Mouse (Mus musculus): Measurements from ENCODE around the gene Pak4. TPM values are rescaled to one million over a fixed set of nuclear protein-coding genes. Genes with fewer than 3 reads are reported as not detected.
A peak's percentile ranks its signal among the peaks of the same experiment; 100 is the strongest.
"Not testable (repeated sequence)": the region's sequence is repeated elsewhere in the genome, so short reads cannot be mapped to it uniquely, and the experiment has no call there.

Pak4 gene
- polyA plus RNA-seq, 1 experiment from 2014 or later, result 34.3 TPM

DNA sequence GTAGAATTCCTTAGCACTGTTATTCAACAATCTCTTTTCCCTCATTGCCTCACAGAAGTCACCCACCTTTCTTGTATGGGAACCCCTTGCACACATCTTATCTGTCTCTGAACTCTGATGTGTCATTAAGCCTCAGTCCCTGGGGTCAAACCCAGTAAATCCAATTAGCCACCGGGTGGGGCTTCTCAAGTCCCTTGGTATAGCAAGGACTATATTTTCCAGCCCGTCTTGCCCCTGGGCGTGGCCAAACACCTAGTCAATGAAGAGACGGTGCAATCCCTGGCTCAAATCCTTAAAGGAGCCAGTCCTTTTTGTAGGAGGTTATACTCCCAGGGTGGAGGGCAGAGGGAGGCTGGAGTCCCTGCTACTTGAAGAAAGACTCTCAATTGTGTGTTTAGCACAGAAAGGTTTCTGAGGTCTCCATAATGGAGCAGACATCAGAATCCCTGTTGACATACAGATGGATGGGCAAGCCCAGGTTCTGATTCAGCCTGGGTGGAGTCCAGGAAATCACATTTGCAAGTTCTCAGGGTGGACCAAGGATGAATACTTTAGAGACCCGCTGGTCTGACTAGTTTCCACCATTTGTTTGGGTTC, 41.9 kb downstream of the Pak4 start:
- H3K9ac ChIP-seq, result no peak overlapping the region
- WGBS, result 25% methylated on average over 5 of the region's 5 CpGs
- no peak for ATAC-seq (ENCODE audit: low FRiP score)
- no peak overlapping the region for H3K4me2 ChIP-seq (replicated peaks)
- no peak overlapping the region for H3K4me3 ChIP-seq
- peaks cover 27% of the 10 kb centered on the region for H3K36me3 ChIP-seq
- no peak overlapping the region; the same call in 1 of the 2 replicates for H3K27ac ChIP-seq
- H3K27me3 ChIP-seq, result no peaks in the 10 kb centered on the region
- peaks cover 4% of the 10 kb centered on the region; the same call in 1 of the 2 replicates for H3K9me3 ChIP-seq (replicated peaks)
- 0 out of 2 replicates have a peak, but pooled peaks cover 2% of the 10 kb centered on the region for H3K4me1 ChIP-seq

DNA sequence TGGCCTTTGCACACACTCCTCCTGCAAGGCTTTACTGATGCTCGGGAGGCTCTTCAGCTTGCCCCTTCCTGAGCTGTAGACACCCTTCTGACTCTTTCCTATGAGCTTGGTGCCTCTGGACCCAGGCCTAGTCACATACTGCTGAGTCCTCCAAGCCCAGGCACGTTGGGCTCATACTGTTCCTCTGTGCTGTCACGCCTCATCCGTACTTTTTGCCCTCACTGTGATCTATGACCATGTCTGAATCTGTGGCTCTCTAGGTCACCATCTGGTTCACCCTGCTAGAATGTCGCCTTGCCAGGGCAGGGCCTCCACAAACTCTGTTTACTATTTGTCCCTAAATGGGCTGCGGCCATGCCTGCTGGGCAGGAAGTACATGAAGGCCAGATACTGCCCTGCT, 44.9 kb downstream of the Pak4 start:
- Histone ChIP-seq H3K9ac (no peak overlapping the region), H3K4me3 (no peak overlapping the region), H3K36me3 (no peaks in the 10 kb centered on the region), H3K9me3 (replicated peaks) (peaks cover 4% of the 10 kb centered on the region; the same call in 1 of the 2 replicates), H3K27ac (no peak overlapping the region), H3K4me1 (no peaks in the 10 kb centered on the region), H3K27me3 (peaks cover 6% of the 10 kb centered on the region; the same call in 1 of the 2 replicates), H3K4me2 (replicated peaks) (no peak overlapping the region)
- no peak for ATAC-seq (ENCODE audit: low FRiP score)
- 92% methylated on average over 6 of the region's 6 CpGs for WGBS

DNA sequence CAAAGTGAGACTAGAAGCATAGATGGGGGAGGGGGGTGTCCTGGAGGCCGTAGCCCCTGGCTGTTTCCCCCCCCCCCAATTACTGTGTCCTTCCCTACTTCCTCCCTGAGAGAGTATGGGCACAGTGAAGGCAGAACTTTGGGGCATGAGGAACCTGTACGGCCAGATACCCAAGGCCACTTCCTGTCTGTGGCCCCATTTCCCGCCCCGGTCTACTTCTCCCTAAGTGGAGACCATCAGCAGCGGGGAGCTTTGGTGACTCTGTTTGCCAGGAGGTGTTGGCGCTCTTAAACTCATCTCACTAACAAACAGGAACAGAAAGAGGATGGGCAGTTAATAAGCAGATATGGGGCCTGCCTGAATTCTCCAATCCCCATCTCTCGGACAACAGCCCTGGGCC, 50.4 kb downstream of the Pak4 start:
- Histone ChIP-seq H3K36me3 (no peaks in the 10 kb centered on the region), H3K4me3 (no peak overlapping the region), H3K27me3 (peaks cover 52% of the 10 kb centered on the region), H3K4me2 (replicated peaks) (no peak overlapping the region), H3K27ac (no peak overlapping the region), H3K9ac (no peak overlapping the region), H3K4me1 (peaks cover 23% of the 10 kb centered on the region), H3K9me3 (replicated peaks) (peaks cover 4% of the 10 kb centered on the region; the same call in 1 of the 2 replicates)
- ATAC-seq (ENCODE audit: low FRiP score), result no peak
- 75% methylated on average over 7 of the region's 7 CpGs for WGBS

DNA sequence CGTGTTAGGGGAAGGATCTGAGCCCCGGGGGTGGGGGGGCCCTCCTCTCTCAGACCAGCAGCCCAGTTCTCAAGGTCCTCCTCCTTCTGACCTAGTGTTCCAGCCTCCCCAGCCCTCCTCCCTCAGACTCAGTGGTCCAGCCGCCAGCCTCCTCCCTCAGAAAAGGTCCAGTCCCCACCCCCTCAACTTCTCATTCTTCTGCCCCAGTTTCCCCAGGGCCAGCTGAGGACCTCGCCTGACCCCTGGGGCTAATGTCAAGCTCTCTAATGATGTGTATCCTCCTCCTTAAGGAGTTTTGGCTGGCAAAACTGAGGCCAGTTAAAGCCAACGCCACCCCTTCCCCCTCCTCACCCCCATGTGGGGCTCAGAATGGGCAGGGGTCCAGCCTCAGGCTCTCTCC, 50.8 kb downstream of the Pak4 start, which contains the start of gene Nccrp1:
TSS of gene Nccrp1 (minus strand) at position 101 of the 400 bp plus-strand sequence.
- Histone ChIP-seq H3K27ac (no peak within 1 kb of the TSS), H3K4me1 (peaks cover 23% of the 10 kb centered on the region)

DNA sequence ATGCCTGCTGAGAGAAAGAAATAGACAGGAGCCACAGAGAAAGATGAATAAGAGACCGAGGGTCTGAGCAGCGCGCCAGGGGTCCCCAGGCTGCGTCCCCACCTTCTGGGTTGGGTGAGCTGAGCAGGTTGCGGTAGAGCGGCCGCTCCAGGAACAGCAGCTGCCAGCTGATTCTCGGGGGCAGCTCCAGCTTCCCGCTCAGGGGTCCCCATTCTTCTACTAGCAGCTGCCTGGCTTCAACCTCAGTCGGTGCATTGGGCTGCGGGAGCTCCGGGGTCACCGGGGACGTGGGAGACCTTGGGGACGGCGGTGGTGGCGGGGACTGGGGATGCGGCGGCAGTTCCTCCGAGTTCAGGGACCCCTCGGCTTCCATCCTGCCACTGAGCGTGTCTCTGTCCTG, 51.3 kb downstream of the Pak4 start:
- H3K27ac ChIP-seq, result no peak overlapping the region
- H3K4me1 ChIP-seq, result peaks cover 23% of the 10 kb centered on the region
- H3K9ac ChIP-seq, result peak overlapping the region; percentile 39; the same call in 1 of the 2 replicates
- 1% methylated on average over 22 of the region's 22 CpGs for WGBS
- H3K36me3 ChIP-seq, result no peaks in the 10 kb centered on the region
- ATAC-seq (ENCODE audit: low FRiP score), result no peak
- peak overlapping the region; percentile 51 for H3K4me2 ChIP-seq (replicated peaks)
- peaks cover 52% of the 10 kb centered on the region for H3K27me3 ChIP-seq
- no peaks in the 10 kb centered on the region for H3K9me3 ChIP-seq (replicated peaks)
- H3K4me3 ChIP-seq, result peak overlapping the region; percentile 29

More for the DNA sequence above, 50.8 kb downstream of the Pak4 start, which contains the start of gene Nccrp1:
- peak within 1 kb of the TSS; percentile 51 for H3K4me2 ChIP-seq (replicated peaks)
- ATAC-seq (ENCODE audit: low FRiP score), result no peak
- 3% methylated on average over 5 of the region's 5 CpGs for WGBS
- H3K36me3 ChIP-seq, result no peaks in the 10 kb centered on the region
- peak within 1 kb of the TSS; percentile 39; the same call in 1 of the 2 replicates for H3K9ac ChIP-seq
- H3K4me3 ChIP-seq, result peak within 1 kb of the TSS; percentile 29
- 0 out of 2 replicates have a peak, but pooled peaks cover 3% of the 10 kb centered on the region for H3K9me3 ChIP-seq (replicated peaks)
- peaks cover 52% of the 10 kb centered on the region for H3K27me3 ChIP-seq

DNA sequence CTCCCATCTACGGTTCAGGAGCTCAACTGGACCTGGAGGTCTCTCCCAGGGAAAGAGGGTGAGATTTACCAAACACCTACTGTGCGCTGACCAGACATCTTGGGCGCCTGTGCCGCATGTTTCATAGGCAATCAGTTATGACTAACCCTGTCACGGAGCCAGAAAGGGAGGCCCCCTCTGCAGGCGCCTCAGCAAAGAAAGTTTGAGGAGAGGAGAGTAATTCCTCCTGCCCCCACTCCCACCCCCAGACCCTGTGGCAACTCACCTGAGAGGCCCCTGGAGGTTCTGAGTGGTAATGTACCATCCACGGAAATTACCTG, 52.1 kb downstream of the Pak4 start:
- Histone ChIP-seq H3K27ac (no peak overlapping the region), H3K4me2 (replicated peaks) (no peak overlapping the region), H3K36me3 (no peaks in the 10 kb centered on the region), H3K4me3 (no peak overlapping the region), H3K27me3 (peaks cover 52% of the 10 kb centered on the region), H3K9ac (no peak overlapping the region), H3K4me1 (peaks cover 23% of the 10 kb centered on the region), H3K9me3 (replicated peaks) (no peaks in the 10 kb centered on the region)
- ATAC-seq (ENCODE audit: low FRiP score), result no peak
- WGBS, result 46% methylated on average over 7 of the region's 7 CpGs

DNA sequence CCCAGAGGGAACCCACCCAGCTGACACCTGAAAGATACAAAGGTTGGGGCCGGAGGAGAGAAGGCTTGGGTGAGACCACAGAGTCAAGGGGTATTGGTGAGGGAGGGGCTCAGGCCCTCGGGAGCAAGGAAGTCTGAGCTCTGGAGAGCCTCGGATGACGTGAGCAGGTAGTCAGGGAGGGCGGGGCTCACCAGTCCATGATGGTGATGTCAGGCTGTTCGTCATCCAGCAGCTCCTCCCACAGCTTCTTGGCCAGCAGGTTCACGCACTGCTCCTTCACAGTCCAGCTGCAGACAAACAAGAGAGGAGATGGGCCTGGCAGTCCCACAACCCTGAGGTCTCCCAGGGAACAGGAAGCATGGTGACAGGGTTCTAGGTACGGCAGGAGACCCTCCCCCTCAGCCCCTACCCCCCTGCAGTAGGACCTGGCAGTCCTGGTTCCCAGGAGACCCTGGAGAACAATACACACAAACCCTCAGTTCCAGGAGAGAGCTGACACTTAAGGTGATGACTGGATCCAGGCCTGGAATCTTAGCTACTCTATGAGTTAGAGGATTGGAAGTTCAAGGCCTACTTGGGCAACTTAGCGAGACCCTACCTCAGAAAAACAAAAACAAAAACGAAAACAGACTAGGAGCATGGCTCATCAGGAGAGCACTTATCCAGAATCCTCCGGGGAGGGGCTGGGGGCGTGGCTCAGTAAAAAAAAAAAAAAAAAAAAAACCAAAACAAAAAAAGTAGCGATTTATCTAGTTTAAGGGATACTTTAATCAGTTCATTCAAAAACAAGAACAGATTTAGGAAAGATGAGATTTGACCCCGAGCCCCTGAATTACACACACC, 52.7 kb downstream of the Pak4 start:
- Histone ChIP-seq H3K36me3 (no peaks in the 10 kb centered on the region), H3K4me1 (peaks cover 23% of the 10 kb centered on the region), H3K27me3 (peaks cover 52% of the 10 kb centered on the region), H3K9ac (no peak overlapping the region), H3K27ac (no peak overlapping the region), H3K9me3 (replicated peaks) (no peaks in the 10 kb centered on the region), H3K4me2 (replicated peaks) (no peak overlapping the region), H3K4me3 (no peak overlapping the region)
- 24% methylated on average over 14 of the region's 14 CpGs for WGBS
- 0 out of 2 replicates have a peak, but pooled peaks have one; percentile 7 for ATAC-seq (ENCODE audit: low FRiP score)

DNA sequence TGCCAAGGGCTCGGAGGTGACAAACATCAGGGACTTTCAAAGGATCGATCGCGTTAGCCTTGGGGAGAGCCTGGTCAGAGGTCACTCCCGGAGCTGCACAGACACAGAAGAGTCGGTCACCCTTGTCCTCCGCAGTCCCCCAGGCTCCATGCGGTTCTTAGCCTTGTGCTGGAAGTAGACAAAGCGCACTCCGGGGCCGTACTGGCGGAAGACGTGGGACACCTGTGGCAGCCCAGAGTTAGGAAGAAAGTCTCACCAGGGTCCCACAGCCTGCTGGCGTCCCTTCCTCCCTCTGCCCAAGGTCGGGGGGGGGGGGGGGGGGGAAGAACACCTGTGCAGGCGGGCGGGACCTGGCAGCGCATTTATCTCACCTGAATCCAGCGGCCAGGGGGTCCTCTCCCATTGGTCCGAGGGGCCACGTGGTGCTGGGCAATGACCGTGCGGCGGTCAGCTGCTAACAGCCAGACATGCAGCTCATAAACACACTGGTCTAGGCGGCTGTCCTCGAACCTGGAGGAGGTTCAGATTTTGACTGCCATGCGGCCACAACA, 53.9 kb downstream of the Pak4 start:
- Histone ChIP-seq H3K9ac (0 out of 2 replicates have a peak overlapping the region, but pooled peaks have one; percentile 32), H3K27me3 (peaks cover 52% of the 10 kb centered on the region), H3K4me3 (peak overlapping the region; percentile 15; the same call in 1 of the 2 replicates), H3K4me1 (peaks cover 23% of the 10 kb centered on the region), H3K4me2 (replicated peaks) (peak overlapping the region; percentile 51), H3K36me3 (no peaks in the 10 kb centered on the region), H3K9me3 (replicated peaks) (no peaks in the 10 kb centered on the region), H3K27ac (no peak overlapping the region)
- 0 out of 2 replicates have a peak, but pooled peaks have one; percentile 9 for ATAC-seq (ENCODE audit: low FRiP score)
- 5% methylated on average over 23 of the region's 27 CpGs for WGBS

DNA sequence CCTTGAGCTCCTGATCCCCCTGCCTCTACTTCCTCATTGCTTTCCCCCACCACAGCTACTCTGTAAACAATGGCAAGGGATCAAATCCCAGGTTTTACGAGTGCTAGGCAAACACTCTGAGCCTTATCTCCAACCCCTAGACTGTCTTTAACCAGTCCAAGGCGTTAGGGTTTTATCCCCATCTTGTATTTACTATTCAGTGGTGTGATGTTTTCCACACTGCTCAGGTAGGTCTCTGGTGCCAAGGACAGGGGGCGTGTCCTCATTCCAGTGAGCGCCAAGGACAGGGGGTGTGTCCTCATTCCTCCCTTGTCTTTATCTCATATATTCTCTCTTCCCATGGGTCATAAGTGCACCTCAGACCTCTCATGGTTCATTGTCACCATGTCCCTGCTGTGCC, 57.5 kb downstream of the Pak4 start, which contains the start of gene Sycn:
TSS of gene Sycn (plus strand) at position 360 of the 400 bp plus-strand sequence.
- no peaks in the 10 kb centered on the region for H3K9me3 ChIP-seq (replicated peaks)

DNA sequence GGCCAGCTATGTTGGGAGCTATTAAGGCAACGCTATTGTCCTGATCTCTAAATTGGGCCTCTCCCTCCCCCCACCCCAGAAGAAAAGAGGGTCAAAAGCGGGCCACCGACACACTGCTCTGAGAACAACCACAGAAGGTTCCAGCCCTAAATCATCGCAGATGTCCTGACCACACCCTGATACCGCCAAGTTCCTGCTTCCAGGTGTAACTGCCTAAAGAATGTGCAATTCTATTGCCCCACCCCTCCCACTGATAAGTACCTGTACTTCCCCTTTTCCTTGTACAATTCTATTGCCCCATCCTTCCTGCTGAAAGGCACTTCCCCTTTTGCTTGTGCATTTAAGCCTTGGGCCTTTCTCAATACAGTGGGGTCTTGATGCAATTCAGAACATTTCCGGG, 59.1 kb downstream of the Pak4 start:
- H3K9ac ChIP-seq; H3K4me1 ChIP-seq; ATAC-seq (ENCODE audit: low FRiP score); H3K36me3 ChIP-seq; H3K4me2 ChIP-seq (replicated peaks); H3K27me3 ChIP-seq; H3K27ac ChIP-seq; H3K4me3 ChIP-seq; H3K9me3 ChIP-seq (replicated peaks): not testable (repeated sequence)
- WGBS, result 95% methylated on average over 6 of the region's 6 CpGs

More for the DNA sequence above, 57.5 kb downstream of the Pak4 start, which contains the start of gene Sycn:
- Histone ChIP-seq H3K27me3 (peaks cover 22% of the 10 kb centered on the region), H3K36me3 (no peaks in the 10 kb centered on the region), H3K4me2 (replicated peaks) (no peak within 1 kb of the TSS), H3K27ac (no peak within 1 kb of the TSS), H3K4me3 (no peak within 1 kb of the TSS), H3K4me1 (peaks cover 9% of the 10 kb centered on the region), H3K9ac (no peak within 1 kb of the TSS)
- ATAC-seq (ENCODE audit: low FRiP score), result no peak
- 85% methylated on average over 4 of the region's 4 CpGs for WGBS

DNA sequence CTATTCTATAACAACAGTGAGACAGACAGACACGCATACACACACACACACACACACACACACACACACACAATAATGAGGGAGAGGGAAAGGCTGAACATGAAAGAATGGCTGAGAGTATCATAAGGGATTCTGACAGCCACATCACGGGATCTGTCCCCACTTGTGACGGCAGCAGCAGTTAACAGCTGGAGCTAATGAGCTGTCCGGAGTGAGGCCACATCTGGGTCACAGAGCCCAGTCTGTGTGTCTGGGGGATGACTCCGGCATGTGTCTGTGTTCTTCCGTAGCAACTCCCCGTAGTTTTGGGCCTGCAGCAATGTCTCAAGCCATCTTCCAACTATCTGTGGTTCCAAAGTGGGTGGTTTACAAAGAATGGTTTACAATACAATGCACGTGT, 66.0 kb downstream of the Pak4 start:
- Histone ChIP-seq H3K4me2 (replicated peaks) (no peak overlapping the region), H3K4me1 (no peaks in the 10 kb centered on the region), H3K27ac (no peak overlapping the region), H3K9ac (no peak overlapping the region), H3K9me3 (replicated peaks) (no peaks in the 10 kb centered on the region), H3K4me3 (no peak overlapping the region), H3K36me3 (no peaks in the 10 kb centered on the region), H3K27me3 (0 out of 2 replicates have a peak, but pooled peaks cover 4% of the 10 kb centered on the region)
- ATAC-seq (ENCODE audit: low FRiP score), result no peak
- WGBS, result 68% methylated on average over 8 of the region's 8 CpGs
